Mouse (Mus musculus) adrenal gland, postnatal 14 days (tissue): ENCODE measurements around the gene Lipe. TPM values are rescaled to one million over a fixed set of nuclear protein-coding genes. Genes with fewer than 3 reads are reported as not detected.
A peak's percentile ranks its signal among the peaks of the same experiment; 100 is the strongest.

Experiments used
- DNase-seq: peaks from one replicate; pipeline ENCODE4 v3.0.0; 2021; ENCODE audit warnings: mixed read lengths
- total RNA-seq: library from RNA; stranded (reverse); gene quantifications from 2 replicates; pipeline ENCODE4 v1.2.3, GENCODE M21; 2021

The Lipe gene
- total RNA-seq, 1 experiment from 2014 or later = 400 TPM

- DNase-seq = peak; percentile 76
These were observed 10.6 kb downstream of the Lipe start for GRCm38 (mm10) chr7:25387811-25388440.

DNA sequence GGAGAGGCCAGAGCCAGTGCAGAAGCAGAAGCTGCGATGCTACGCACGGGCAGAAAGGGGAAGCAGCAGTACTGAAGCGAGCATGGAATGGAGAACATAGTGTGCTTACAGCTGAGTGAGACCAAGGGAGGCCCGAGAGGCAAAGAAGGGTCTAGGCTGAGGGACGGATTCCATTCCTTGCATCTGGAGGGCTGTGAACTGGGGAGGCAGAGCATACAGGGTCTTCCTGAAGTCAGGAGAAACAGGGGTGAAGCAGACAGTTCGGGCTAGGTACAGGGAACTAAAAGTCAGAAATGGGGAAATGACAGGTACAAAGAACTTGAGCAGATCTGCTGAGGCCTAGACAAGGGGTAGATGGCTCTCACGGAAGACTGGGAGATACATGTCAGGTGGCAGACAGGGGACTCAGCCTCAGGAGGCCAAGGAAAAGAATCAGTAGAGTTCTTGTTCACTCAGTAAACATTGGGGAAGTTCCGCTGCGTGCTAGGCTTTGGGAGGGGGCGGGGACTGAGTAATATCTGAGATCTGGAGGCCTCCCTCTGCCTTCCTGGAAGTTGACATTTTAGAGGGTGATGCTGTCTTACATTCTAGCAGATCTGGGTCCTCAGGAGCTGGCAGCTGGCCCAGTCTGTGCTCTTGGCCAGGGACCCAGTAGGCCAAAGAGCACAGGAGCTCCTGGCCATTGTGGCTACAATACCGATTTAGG lies 12.5 kb downstream of the Lipe start:
- DNase-seq = peak; percentile 90

DNA sequence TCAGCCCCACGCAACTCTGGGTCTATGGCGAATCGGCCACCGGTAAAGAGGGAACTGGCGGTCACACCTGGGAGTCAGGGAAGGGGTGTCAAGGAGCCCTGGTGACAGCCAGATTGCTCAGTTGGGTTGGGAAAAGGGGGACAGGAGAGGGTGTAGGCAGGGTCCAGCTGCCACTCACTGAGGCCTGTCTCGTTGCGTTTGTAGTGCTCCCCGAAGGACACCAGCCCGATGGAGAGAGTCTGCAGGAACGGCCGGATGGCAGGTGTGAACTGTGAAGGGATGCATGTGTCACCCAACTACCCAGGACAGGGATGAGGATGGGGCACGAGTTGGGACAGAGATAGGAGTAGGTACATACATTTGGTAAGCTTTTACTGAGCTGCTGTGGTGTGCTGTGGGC lies 13.3 kb downstream of the Lipe start:
- no peak for DNase-seq

GRCm38 (mm10) chr7:25384818-25385217 lies 13.7 kb downstream of the Lipe start:
- no peak for DNase-seq

GRCm38 (mm10) chr7:25384318-25384717 lies 14.2 kb downstream of the Lipe start:
- DNase-seq = peak; percentile 17

DNA sequence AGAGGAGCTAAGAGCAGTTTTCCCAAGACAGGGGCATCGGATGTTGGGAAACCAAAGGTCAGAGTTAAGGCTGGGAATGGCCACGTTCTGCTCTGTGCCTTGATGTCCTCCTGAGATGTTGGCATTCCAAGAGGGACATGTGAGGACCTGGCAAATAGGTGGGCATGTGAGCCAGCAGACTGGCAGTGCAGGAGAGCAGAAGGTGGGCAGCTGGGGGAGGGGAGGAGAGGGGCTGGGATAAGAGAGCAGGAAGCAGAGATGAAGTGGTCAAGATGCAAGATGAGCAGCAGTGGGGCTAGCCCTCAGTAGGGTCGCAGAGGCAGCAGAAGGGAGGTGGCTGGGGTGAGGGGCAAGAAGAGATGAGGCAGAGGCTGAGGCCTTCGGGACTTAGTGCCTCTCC lies 14.6 kb downstream of the Lipe start:
- DNase-seq = peak; percentile 2

DNA sequence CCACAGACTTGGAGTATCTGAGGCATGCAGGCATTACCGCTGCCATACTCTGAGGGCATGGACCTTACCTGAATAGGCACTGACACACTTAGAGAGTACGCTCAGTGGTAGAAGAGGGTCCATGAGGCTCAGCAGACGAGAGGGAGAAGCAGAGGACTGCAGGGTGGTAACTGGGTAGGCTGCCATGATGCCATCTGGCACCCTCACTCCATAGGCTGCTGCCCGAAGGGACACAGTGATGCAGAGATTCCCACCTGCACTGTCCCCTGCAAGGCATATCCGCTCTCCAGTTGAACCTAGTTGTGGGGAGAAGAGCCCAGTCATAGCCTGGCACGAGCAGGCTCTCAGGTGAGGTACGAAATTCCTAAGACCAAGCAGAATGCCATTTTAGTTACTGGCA lies 15.1 kb downstream of the Lipe start:
- DNase-seq = no peak

DNA sequence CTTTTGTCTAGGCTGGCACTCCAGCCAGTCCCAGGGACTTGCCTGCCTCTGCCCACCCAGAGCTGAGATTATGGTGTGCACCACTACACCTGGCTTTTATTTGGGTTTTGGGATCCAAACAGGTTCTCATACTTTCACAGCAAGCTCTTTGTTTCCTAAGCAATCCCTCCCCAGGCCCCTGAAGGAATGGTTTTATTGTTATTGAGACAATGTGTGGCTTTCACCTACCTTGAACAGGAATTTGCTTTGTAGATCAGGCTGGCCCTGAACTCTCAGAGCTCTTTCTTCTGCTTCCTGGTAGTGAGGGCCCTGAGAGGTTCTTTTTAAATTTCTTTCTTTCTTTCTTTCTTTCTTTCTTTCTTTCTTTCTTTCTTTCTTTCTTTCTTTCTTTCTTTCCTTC lies 16.0 kb downstream of the Lipe start:
- DNase-seq = peak; percentile 4

DNA sequence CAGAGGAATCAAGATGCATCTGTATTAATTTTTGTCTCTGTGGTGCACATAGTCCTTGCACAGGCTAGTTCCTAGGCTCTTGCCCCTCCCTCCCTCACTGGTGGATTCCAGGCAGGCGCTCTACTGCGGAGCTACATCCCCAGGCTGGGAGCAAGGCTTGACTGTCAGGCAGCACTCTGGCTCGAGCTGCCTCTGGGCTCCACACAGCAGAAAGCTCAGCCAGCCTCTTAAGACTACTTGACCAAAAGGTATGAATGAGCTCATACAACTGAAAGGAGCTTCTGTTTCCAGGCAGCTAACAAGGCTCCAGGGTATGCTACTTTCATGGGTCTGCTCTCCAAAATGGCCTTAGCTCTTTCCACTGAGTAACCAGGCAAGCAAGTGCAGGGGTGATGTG lies 17.2 kb downstream of the Lipe start:
- peak; percentile 39 for DNase-seq

DNA sequence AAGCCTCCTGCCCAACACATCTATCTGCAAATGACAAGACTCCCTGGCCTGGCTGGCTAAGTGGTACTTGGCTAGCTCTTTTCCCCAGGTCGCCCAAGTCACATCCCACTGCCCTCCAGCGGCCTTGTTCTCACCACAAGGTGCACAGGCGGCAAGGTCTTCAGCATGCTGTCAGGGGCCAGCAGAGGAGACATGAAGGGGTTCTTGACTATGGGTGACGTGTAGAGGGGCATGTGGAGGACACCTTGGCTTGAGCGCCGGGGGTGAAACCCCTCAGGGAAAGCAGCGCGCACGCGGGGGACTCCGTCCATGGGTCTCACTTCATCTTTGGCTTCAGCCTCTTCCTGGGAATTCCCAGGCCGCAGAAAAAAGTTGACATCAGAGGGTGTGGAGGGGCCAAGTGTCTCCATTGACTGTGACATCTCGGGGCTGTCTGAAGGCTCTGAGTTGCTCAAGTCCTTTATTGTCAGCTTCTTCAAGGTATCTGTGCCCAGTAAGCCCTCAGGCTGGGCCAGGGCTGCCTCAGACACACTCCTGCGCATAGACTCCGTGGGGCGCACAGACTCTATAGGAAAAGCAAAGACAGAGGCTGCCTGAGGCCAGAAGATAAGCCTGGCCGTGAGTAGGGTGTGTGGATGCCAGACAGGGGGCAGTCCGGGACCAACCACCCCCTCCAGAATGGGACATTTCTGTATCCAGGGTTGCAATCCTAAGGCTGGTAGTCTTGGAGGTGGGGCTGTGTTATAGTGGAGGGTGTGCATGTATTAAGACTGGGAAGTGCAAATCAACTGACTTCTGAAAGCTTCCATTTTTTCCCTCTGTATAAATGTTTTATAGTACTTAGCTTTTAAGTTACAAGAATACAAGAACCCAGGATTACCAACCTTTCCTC lies 17.9 kb downstream of the Lipe start:
- peak; percentile 35 for DNase-seq

DNA sequence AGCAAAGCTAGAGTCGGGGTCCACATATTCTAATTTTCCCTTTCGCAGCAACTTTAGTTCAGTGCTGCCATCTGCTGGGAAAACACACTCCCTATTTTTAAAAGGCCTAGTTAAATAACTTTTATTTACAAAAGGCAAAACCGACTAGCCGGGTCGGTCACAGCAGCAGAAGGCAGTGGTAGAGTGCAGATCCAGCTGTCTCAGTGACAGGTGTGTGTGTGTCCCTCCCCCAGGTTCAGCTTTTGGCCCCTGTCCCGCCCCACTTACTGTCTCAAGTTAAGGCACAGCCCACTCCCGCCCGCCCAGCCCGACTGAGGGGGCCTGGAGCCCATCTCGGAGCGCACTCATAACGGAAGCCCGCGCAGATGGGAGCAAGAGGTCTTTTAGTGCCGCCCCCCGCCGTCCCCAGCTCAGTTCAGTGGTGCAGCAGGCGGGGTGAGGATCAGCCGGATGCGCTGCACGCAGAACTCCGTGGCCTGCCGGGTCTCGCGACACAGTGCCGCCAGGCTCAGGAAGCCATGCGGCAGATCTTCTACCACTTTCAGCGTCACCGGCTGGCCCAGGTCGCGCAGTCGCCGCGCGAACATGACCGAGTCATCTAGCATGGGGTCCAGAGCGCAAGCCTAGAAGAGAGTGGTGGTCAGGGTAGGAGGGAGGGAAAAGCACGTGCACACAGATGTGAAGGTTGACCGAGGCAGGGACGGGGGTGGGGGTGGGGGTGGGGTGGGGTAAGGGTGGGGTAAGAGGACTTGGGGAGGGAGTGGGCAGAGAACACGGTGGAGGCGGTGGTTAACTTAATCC lies 18.8 kb downstream of the Lipe start:
- DNase-seq = peak; percentile 77

DNA sequence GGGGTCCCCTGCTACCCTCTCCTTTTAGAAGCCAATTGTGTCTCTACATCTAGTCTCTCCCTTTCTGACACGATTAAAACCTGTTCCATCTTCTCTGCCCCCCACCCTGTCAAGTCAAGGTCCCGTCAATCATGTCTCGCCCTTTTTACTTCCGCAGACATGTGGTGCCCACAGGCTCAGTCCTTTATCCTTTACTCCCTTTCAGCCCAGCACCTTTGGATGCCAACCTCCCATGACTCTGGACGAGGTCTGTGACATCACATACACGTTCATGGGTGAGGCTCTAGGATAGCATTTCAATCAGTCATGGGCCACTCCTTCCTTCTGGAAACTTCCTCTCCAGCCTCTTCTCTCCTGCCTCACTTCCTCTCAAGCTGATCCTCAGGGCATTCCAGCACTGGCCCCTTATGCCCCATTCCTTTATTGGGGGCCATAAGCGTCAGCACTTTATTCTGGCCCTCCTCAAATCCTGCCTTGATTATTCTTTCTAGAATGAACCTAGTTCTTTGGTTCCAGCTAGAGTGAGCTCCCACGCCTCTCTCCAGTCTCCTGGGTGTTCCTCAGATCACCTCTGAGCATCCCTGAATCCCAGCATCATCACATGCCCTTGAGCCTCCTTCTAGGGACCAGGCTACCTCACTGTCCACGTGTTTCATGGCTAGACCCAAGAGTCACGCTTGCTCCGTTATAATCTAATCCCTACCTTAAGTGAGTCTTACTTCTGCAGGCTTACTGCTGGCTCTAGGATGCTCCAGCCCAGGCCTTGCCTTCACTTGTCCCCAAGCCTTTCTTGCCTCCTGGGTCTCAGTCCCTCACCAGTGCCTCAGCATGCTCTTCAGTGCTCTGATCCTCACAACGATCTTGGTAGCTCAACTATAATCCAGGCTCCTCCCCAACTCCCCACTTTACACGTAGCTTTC lies 20.1 kb downstream of the Lipe start:
- DNase-seq = peak; percentile 37

GRCm38 (mm10) chr7:25377100-25377700 lies 21.3 kb downstream of the Lipe start:
- peak; percentile 80 for DNase-seq

- peak; percentile 91 for DNase-seq
These were observed 22.0 kb downstream of the Lipe start for GRCm38 (mm10) chr7:25376556-25376955.

GRCm38 (mm10) chr7:25372441-25372840 lies 26.1 kb downstream of the Lipe start:
- DNase-seq = peak; percentile 44

GRCm38 (mm10) chr7:25369058-25369749 lies 29.3 kb downstream of the Lipe start, which contains the start of gene Cnfn:
Gene Cnfn (minus strand): TSS chr7:25369724.
- DNase-seq = peak; percentile 1

DNA sequence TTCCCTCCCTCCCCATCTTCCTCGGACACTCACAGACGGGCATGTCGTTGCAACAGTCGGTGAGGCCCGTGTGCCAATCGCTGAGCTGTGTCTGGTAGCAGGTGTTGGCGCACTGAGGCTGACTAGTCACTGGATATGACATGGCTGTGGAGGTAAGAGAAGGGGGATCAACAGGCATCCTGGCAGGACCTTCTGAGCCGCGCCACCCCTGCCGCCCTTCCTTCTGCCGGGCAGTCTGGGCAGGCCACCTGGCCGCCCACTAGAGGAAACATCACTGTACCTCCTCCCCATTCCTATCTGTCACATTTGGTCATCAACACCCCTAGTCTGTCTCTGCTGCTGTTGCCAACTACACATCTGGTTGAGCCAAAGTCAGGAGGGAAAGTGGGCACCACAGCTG lies 30.2 kb downstream of the Lipe start:
- DNase-seq = no peak

- peak; percentile 60 for DNase-seq
These were observed 30.7 kb downstream of the Lipe start for GRCm38 (mm10) chr7:25367632-25368293.

DNA sequence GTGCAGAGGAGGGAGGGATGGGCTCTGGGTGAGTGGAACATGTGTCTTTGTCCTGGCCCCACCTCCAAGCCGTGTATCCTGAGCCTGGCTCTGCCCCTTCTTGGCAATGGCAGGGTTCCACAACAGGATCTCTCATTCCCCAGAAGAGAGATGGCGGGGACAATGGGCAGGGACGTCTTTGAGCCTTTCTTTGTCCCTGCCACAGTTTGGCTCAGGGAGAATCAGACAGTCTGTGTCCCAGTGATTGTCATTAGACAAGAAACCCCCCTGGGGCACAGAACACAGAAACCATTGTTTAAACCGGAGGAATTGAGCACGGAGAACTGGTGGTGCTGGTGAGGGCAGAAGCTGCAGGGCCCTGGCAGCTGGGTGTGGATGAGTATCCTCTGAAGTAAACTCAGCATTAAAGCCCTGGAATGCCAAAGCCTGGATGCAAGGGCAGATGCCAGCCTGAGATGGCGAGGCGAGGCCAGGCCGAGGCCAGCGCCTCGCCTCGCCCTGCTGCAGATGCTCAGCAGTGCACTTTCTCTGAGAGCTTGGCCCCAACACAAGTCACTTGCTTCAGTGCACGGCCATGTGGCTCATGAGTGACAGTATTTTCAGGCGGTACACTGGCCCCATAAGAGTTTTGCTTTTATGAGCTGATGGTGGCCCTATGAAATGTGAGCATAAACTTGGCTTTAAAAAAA lies 32.4 kb downstream of the Lipe start:
- no peak for DNase-seq
